Mouse (Mus musculus): ENCODE measurements around the gene Phactr1. TPM values are rescaled to one million over a fixed set of nuclear protein-coding genes. Genes with fewer than 3 reads are reported as not detected.

Gene Phactr1
- polyA plus RNA-seq, 1 experiment from 2014 or later = 8.1 TPM

DNA sequence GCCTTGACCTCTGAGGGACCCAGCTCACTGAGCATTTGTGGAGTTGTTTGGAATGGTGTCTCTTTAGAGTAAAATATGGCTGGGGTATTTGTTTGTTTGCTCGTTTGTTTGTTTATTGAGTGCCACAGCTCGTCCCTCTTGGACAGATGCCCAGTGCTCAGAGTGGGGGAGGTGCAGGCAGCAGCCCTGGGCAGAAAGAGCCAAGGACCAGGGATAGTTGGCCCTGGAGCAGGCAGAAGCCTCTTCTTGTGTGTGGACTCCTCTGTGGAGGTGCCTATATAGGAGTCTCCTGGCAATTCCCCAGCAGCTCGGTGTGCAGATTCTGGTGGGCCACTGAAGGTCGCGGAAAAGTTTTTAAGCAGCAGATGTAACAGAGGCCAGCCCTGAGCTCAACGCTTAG, 236.8 kb downstream of the Phactr1 start:
- Histone ChIP-seq H3K36me3 (ENCODE audit: control insufficient read depth, insufficient read depth, low read length) (no peaks in the 10 kb centered on the region), H3K9me3 (replicated peaks; ENCODE audit: control insufficient read depth, low read length) (no peaks in the 10 kb centered on the region), H3K4me2 (ENCODE audit: low read depth, low read length) (peak overlapping the region; percentile 100), H3K27ac (ENCODE audit: low read length) (no peak overlapping the region), H3K4me1 (ENCODE audit: control insufficient read depth, insufficient read depth, low read length) (peaks cover 5% of the 10 kb centered on the region), H3K27me3 (ENCODE audit: control insufficient read depth, insufficient read depth, low read length) (peaks cover 8% of the 10 kb centered on the region; the same call in 1 of the 2 replicates), H3K9ac (ENCODE audit: low read length) (no peak overlapping the region), H3K4me3 (replicated peaks; ENCODE audit: low read length) (peak overlapping the region; percentile 63; the same call in 1 of the 2 replicates)
- WGBS = 31% methylated on average over 6 of the region's 6 CpGs
- ATAC-seq (ENCODE audit: insufficient read depth, low FRiP score) = no peak

- WGBS = 66% methylated on average over 2 of the region's 2 CpGs
- no peak for ATAC-seq (ENCODE audit: insufficient read depth, low FRiP score)
- Histone ChIP-seq H3K36me3 (ENCODE audit: control insufficient read depth, insufficient read depth, low read length) (no peaks in the 10 kb centered on the region), H3K4me3 (replicated peaks; ENCODE audit: low read length) (no peak overlapping the region), H3K27me3 (ENCODE audit: control insufficient read depth, insufficient read depth, low read length) (peaks cover 8% of the 10 kb centered on the region; the same call in 1 of the 2 replicates), H3K4me1 (ENCODE audit: control insufficient read depth, insufficient read depth, low read length) (peaks cover 5% of the 10 kb centered on the region), H3K27ac (ENCODE audit: low read length) (no peak overlapping the region), H3K9me3 (replicated peaks; ENCODE audit: control insufficient read depth, low read length) (no peaks in the 10 kb centered on the region), H3K9ac (ENCODE audit: low read length) (no peak overlapping the region), H3K4me2 (ENCODE audit: low read depth, low read length) (no peak overlapping the region)
Measured at GRCm38 (mm10) chr13:42920062-42920461, 239.6 kb downstream of the Phactr1 start.

GRCm38 (mm10) chr13:42921769-42922450, 241.5 kb downstream of the Phactr1 start:
- H3K27ac ChIP-seq (ENCODE audit: low read length) = no peak overlapping the region
- no peaks in the 10 kb centered on the region for H3K4me1 ChIP-seq (ENCODE audit: control insufficient read depth, insufficient read depth, low read length)

GRCm38 (mm10) chr13:42927778-42928177, 247.4 kb downstream of the Phactr1 start:
- no peak for ATAC-seq (ENCODE audit: insufficient read depth, low FRiP score)
- Histone ChIP-seq H3K4me3 (replicated peaks; ENCODE audit: low read length) (no peak overlapping the region), H3K9ac (ENCODE audit: low read length) (no peak overlapping the region), H3K9me3 (replicated peaks; ENCODE audit: control insufficient read depth, low read length) (peaks cover 4% of the 10 kb centered on the region; the same call in 1 of the 2 replicates), H3K4me2 (ENCODE audit: low read depth, low read length) (no peak overlapping the region), H3K36me3 (ENCODE audit: control insufficient read depth, insufficient read depth, low read length) (no peaks in the 10 kb centered on the region), H3K4me1 (ENCODE audit: control insufficient read depth, insufficient read depth, low read length) (no peaks in the 10 kb centered on the region), H3K27me3 (ENCODE audit: control insufficient read depth, insufficient read depth, low read length) (no peaks in the 10 kb centered on the region), H3K27ac (ENCODE audit: low read length) (no peak overlapping the region)
- WGBS = 93% methylated on average over 11 of the region's 11 CpGs

More at GRCm38 (mm10) chr13:42921769-42922450, 241.5 kb downstream of the Phactr1 start:
- H3K9ac ChIP-seq (ENCODE audit: low read length) = no peak overlapping the region
- no peak overlapping the region for H3K4me2 ChIP-seq (ENCODE audit: low read depth, low read length)
- H3K27me3 ChIP-seq (ENCODE audit: control insufficient read depth, insufficient read depth, low read length) = no peaks in the 10 kb centered on the region
- WGBS = 82% methylated on average over 10 of the region's 10 CpGs
- H3K36me3 ChIP-seq (ENCODE audit: control insufficient read depth, insufficient read depth, low read length) = no peaks in the 10 kb centered on the region
- H3K4me3 ChIP-seq (replicated peaks; ENCODE audit: low read length) = no peak overlapping the region
- H3K9me3 ChIP-seq (replicated peaks; ENCODE audit: control insufficient read depth, low read length) = no peaks in the 10 kb centered on the region
- ATAC-seq (ENCODE audit: insufficient read depth, low FRiP score) = no peak

DNA sequence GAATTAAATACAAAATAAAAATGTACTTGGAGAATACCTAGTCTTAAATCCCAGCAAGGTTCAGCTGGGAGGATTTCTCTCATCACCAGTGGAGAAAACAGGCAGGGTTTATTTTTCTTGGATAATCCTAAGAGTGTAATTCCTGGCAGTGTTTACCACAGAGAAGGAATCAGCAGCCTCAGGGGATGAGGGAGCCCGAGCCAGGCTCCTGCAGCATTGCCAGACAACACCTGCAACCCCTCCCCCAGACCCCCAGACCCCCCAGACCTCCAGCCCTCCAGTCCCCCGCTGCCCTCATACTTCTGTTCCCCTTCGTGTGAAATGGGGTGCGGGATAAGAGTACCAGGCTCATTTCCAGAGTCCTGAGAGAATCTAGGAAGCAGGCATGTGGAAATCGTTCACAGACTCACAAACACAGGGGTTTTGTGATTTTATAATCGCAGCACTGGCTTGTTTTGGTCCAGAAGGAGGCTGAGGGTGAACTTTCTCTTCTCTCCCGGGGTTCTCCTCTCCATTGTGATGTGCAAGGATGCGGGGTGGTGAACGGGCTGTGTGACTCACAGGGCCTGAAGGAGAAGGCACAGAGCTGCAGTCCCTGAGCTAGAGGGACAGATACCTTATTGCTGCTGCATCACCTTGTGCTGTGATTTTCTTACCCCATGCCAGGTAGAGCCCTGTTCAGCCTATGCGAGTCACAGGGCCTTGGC, 249.3 kb downstream of the Phactr1 start:
- Histone ChIP-seq H3K4me3 (replicated peaks; ENCODE audit: low read length) (no peak overlapping the region), H3K27ac (ENCODE audit: low read length) (no peak overlapping the region), H3K9me3 (replicated peaks; ENCODE audit: control insufficient read depth, low read length) (peaks cover 4% of the 10 kb centered on the region; the same call in 1 of the 2 replicates), H3K4me2 (ENCODE audit: low read depth, low read length) (no peak overlapping the region), H3K9ac (ENCODE audit: low read length) (no peak overlapping the region), H3K27me3 (ENCODE audit: control insufficient read depth, insufficient read depth, low read length) (no peaks in the 10 kb centered on the region), H3K4me1 (ENCODE audit: control insufficient read depth, insufficient read depth, low read length) (no peaks in the 10 kb centered on the region), H3K36me3 (ENCODE audit: control insufficient read depth, insufficient read depth, low read length) (no peaks in the 10 kb centered on the region)
- no peak for ATAC-seq (ENCODE audit: insufficient read depth, low FRiP score)
- 53% methylated on average over 10 of the region's 10 CpGs for WGBS

GRCm38 (mm10) chr13:42932046-42932445, 251.6 kb downstream of the Phactr1 start:
- H3K27ac ChIP-seq (ENCODE audit: low read length) = no peak overlapping the region
- ATAC-seq (ENCODE audit: insufficient read depth, low FRiP score) = no peak
- H3K27me3 ChIP-seq (ENCODE audit: control insufficient read depth, insufficient read depth, low read length) = no peaks in the 10 kb centered on the region
- peaks cover 4% of the 10 kb centered on the region; the same call in 1 of the 2 replicates for H3K9me3 ChIP-seq (replicated peaks; ENCODE audit: control insufficient read depth, low read length)
- 94% methylated on average over 5 of the region's 5 CpGs for WGBS
- H3K4me3 ChIP-seq (replicated peaks; ENCODE audit: low read length) = no peak overlapping the region
- no peaks in the 10 kb centered on the region; the same call in 1 of the 2 replicates for H3K4me1 ChIP-seq (ENCODE audit: control insufficient read depth, insufficient read depth, low read length)
- H3K36me3 ChIP-seq (ENCODE audit: control insufficient read depth, insufficient read depth, low read length) = no peaks in the 10 kb centered on the region
- no peak overlapping the region for H3K4me2 ChIP-seq (ENCODE audit: low read depth, low read length)
- no peak overlapping the region for H3K9ac ChIP-seq (ENCODE audit: low read length)

- Histone ChIP-seq H3K4me1 (ENCODE audit: control insufficient read depth, insufficient read depth, low read length) (peaks cover 2% of the 10 kb centered on the region; the same call in 1 of the 2 replicates), H3K9ac (ENCODE audit: low read length) (no peak overlapping the region), H3K27ac (ENCODE audit: low read length) (no peak overlapping the region), H3K4me2 (ENCODE audit: low read depth, low read length) (peak overlapping the region; percentile 32; the same call in 1 of the 2 replicates), H3K27me3 (ENCODE audit: control insufficient read depth, insufficient read depth, low read length) (no peaks in the 10 kb centered on the region), H3K9me3 (replicated peaks; ENCODE audit: control insufficient read depth, low read length) (no peaks in the 10 kb centered on the region), H3K36me3 (ENCODE audit: control insufficient read depth, insufficient read depth, low read length) (no peaks in the 10 kb centered on the region), H3K4me3 (replicated peaks; ENCODE audit: low read length) (no peak overlapping the region; the same call in 1 of the 2 replicates)
- 36% methylated on average over 16 of the region's 16 CpGs for WGBS
- ATAC-seq (ENCODE audit: insufficient read depth, low FRiP score) = peak; percentile 68; the same call in 1 of the 2 replicates
Measured at GRCm38 (mm10) chr13:42934538-42935126, 254.2 kb downstream of the Phactr1 start.

GRCm38 (mm10) chr13:42937871-42938270, 257.4 kb downstream of the Phactr1 start:
- 39% methylated on average over 3 of the region's 3 CpGs for WGBS
- ATAC-seq (ENCODE audit: insufficient read depth, low FRiP score) = peak; percentile 69; the same call in 1 of the 2 replicates
- H3K4me1 ChIP-seq (ENCODE audit: control insufficient read depth, insufficient read depth, low read length) = peaks cover 2% of the 10 kb centered on the region; the same call in 1 of the 2 replicates

DNA sequence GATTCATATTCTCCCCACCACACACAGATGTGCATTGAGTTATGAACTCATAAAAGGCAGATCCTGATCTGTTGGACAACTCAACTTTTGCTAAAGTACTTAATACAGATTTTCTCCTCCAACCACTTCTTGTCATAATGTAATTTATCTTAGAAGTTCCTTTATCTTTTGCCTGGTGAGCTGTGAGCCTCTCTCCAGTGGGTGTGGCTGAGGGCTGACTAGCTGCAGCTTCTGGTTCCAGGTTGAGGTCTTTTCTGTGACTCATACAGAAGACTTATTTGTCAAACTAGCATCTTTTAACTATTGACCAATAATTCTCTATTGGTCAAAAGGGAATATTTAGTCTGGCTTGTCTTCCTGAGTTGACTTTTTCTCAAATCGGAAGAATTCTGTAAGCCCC, 257.9 kb downstream of the Phactr1 start:
- Histone ChIP-seq H3K9ac (ENCODE audit: low read length) (no peak overlapping the region), H3K4me2 (ENCODE audit: low read depth, low read length) (no peak overlapping the region), H3K4me1 (ENCODE audit: control insufficient read depth, insufficient read depth, low read length) (peaks cover 2% of the 10 kb centered on the region; the same call in 1 of the 2 replicates), H3K36me3 (ENCODE audit: control insufficient read depth, insufficient read depth, low read length) (no peaks in the 10 kb centered on the region), H3K27me3 (ENCODE audit: control insufficient read depth, insufficient read depth, low read length) (no peaks in the 10 kb centered on the region), H3K27ac (ENCODE audit: low read length) (no peak overlapping the region), H3K9me3 (replicated peaks; ENCODE audit: control insufficient read depth, low read length) (no peaks in the 10 kb centered on the region), H3K4me3 (replicated peaks; ENCODE audit: low read length) (no peak overlapping the region)
- no peak for ATAC-seq (ENCODE audit: insufficient read depth, low FRiP score)
- WGBS = 67% methylated on average over 1 of the region's 1 CpGs

More at GRCm38 (mm10) chr13:42937871-42938270, 257.4 kb downstream of the Phactr1 start:
- Histone ChIP-seq H3K9me3 (replicated peaks; ENCODE audit: control insufficient read depth, low read length) (no peaks in the 10 kb centered on the region), H3K9ac (ENCODE audit: low read length) (no peak overlapping the region), H3K4me3 (replicated peaks; ENCODE audit: low read length) (no peak overlapping the region), H3K27me3 (ENCODE audit: control insufficient read depth, insufficient read depth, low read length) (no peaks in the 10 kb centered on the region), H3K36me3 (ENCODE audit: control insufficient read depth, insufficient read depth, low read length) (no peaks in the 10 kb centered on the region), H3K4me2 (ENCODE audit: low read depth, low read length) (no peak overlapping the region), H3K27ac (ENCODE audit: low read length) (no peak overlapping the region)

Measured in stomach, embryonic 16.5 days (tissue).